Mouse (Mus musculus) erythroblast, embryonic 14.5 days (primary cell): ENCODE measurements at regions not wholly inside any gene's neighbourhood (a gene's known extent, or its start where the extent isn't known, plus 50 kb on each side); places are given as distances from the start of the nearest gene placed in this dataset.

Experiments
- GATA1 ChIP-seq: IDR thresholded peaks from 2 replicates; pipeline ENCODE4 v1.6.1; 2012; ENCODE audit warnings: low read length, inconsistent platforms, mixed read lengths
- TAL1 ChIP-seq: IDR thresholded peaks from 3 replicates; pipeline ENCODE4 v1.6.1; 2012; ENCODE audit warnings: low read length, inconsistent platforms, mixed read lengths

DNA sequence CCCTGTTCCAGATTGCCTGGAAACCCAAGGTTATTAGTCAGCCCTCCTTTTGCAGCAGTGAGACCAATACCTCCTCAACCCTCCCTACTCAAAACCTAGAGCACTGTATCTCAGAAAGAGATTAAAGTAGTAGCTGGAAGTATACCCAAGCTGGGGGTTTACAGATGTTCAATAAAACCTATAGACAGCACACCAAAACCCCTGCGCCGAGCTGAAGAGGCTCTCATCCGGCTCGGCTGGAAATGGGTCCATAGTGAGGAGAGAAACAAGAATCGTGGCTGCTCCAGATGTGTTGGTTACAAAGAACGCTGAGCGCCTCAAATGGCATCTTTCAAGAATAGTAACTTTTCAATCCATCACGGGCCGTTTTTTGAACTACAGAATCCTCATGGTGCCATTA lies 273.7 kb downstream of the Rwdd3 start:
- TF ChIP-seq TAL1, result no peak
- no peak for TF ChIP-seq GATA1
